Mouse (Mus musculus): ENCODE measurements around the gene Cass4. TPM values are rescaled to one million over a fixed set of nuclear protein-coding genes. Genes with fewer than 3 reads are reported as not detected.

Gene Cass4
- total and polyA plus RNA-seq, 3 experiments, result 0.35 to 5.5 TPM; not detected in 1

- Histone ChIP-seq H3K4me1 (ENCODE audit: control insufficient read depth in 1 of 2, insufficient read depth in 2 of 2, low read length in 2 of 2) (0 out of 4 replicates have a peak, but pooled peaks cover 0 to 4% of the 10 kb centered on the region in 2 experiments), H3K36me3 (ENCODE audit: control insufficient read depth in 1 of 2, insufficient read depth in 2 of 2, low read length in 2 of 2) (peaks cover 8 to 18% of the 10 kb centered on the region in 2 experiments), H3K27ac (ENCODE audit: control insufficient read depth, low read depth, low read length) (no peak overlapping the region), H3K79me2 (ENCODE audit: control insufficient read depth, insufficient read depth, low read length, poor library complexity) (peaks cover 24% of the 10 kb centered on the region), H3K4me3 (ENCODE audit: control insufficient read depth in 1 of 2, insufficient read depth in 1 of 2, low read depth in 2 of 2, low read length in 2 of 2) (no peak overlapping the region), H3K9me3 (replicated peaks; ENCODE audit: insufficient read depth, low read length) (no peaks in the 10 kb centered on the region), H3K27me3 (ENCODE audit: control insufficient read depth in 1 of 2, insufficient read depth in 2 of 2, low read length in 2 of 2) (no peaks in the 10 kb centered on the region), H3K9ac (ENCODE audit: control insufficient read depth, low read depth, low read length, poor library complexity, severe bottlenecking) (no peak overlapping the region)
- no peak for TF ChIP-seq ELF1 (IDR thresholded peaks at IDR 0.05; ENCODE audit: low read depth, low read length)
- TF ChIP-seq CHD1 (IDR thresholded peaks at IDR 0.05; ENCODE audit: low read depth, low read length), result no peak
- TF ChIP-seq USF2 (IDR thresholded peaks at IDR 0.05; ENCODE audit: borderline replicate concordance in 1 of 2, insufficient read depth in 1 of 2, low read depth in 1 of 2, low read length in 2 of 2), result no peak
- no peak for TF ChIP-seq BHLHE40 (IDR thresholded peaks at IDR 0.05; ENCODE audit: borderline replicate concordance, low read depth, low read length)
- no peak for TF ChIP-seq MXI1 (IDR thresholded peaks at IDR 0.05; ENCODE audit: low read depth, low read length)
- no peak for TF ChIP-seq TBP (IDR thresholded peaks at IDR 0.05; ENCODE audit: low read depth, low read length)
- TF ChIP-seq ZKSCAN1 (IDR thresholded peaks at IDR 0.05; ENCODE audit: low read depth, low read length), result no peak
- no peak for TF ChIP-seq POLR2AphosphoS2 (IDR thresholded peaks at IDR 0.05; ENCODE audit: low read length)
- TF ChIP-seq RCOR1 (IDR thresholded peaks at IDR 0.05; ENCODE audit: low read depth, low read length), result no peak
- no peak for TF ChIP-seq JUND (IDR thresholded peaks at IDR 0.05; ENCODE audit: low read depth, low read length)
- TF ChIP-seq TAL1 (IDR thresholded peaks at IDR 0.05; ENCODE audit: low read length), result no peak
- DNase-seq (ENCODE audit: low read depth, low spot score), result no peak
Measured at GRCm38 (mm10) chr2:172376551-172376950, 17.0 kb upstream of the Cass4 start.

GRCm38 (mm10) chr2:172376999-172377515 is 16.5 kb upstream of the Cass4 start:
- Histone ChIP-seq H3K9ac (ENCODE audit: control insufficient read depth, low read depth, low read length, poor library complexity, severe bottlenecking) (no peak overlapping the region), H3K27me3 (ENCODE audit: control insufficient read depth in 1 of 2, insufficient read depth in 2 of 2, low read length in 2 of 2) (no peaks in the 10 kb centered on the region), H3K79me2 (ENCODE audit: control insufficient read depth, insufficient read depth, low read length, poor library complexity) (peaks cover 19% of the 10 kb centered on the region), H3K36me3 (ENCODE audit: control insufficient read depth in 1 of 2, insufficient read depth in 2 of 2, low read length in 2 of 2) (peaks cover 4 to 18% of the 10 kb centered on the region in 2 experiments), H3K27ac (ENCODE audit: control insufficient read depth, low read depth, low read length) (no peak overlapping the region), H3K4me1 (ENCODE audit: control insufficient read depth in 1 of 2, insufficient read depth in 2 of 2, low read length in 2 of 2) (no peaks in the 10 kb centered on the region), H3K4me3 (ENCODE audit: control insufficient read depth in 1 of 2, insufficient read depth in 1 of 2, low read depth in 2 of 2, low read length in 2 of 2) (no peak overlapping the region), H3K9me3 (replicated peaks; ENCODE audit: insufficient read depth, low read length) (no peaks in the 10 kb centered on the region)
- TF ChIP-seq KAT2A (conservative IDR thresholded peaks at IDR 0.05; ENCODE audit: low read depth, low read length) (no peak), E2F4 (IDR thresholded peaks at IDR 0.05; ENCODE audit: borderline replicate concordance, low read depth, low read length) (no peak), CHD2 (IDR thresholded peaks at IDR 0.05; ENCODE audit: low read length) (no peak), POLR2A (IDR thresholded peaks at IDR 0.05; ENCODE audit: control insufficient read depth in 1 of 2, insufficient read depth in 1 of 2, low read depth in 1 of 2, low read length in 2 of 2, poor library complexity in 1 of 2) (no peak), MYB (IDR thresholded peaks at IDR 0.05; ENCODE audit: low read depth, low read length) (no peak), RAD21 (IDR thresholded peaks at IDR 0.05; ENCODE audit: low read depth, low read length) (no peak)
- no peak for DNase-seq (ENCODE audit: low read depth, low spot score)

Measured in MEL (cell line).